Mouse (Mus musculus) MEL (cell line): Measurements from ENCODE around the gene Atp2c1.

Experiments used
- BHLHE40 ChIP-seq: IDR thresholded peaks from 2 replicates; pipeline ENCODE4 v1.6.1; 2012; ENCODE audit warnings: low read depth, mild to moderate bottlenecking, inconsistent platforms, low read length, improper control_type of control experiment, borderline replicate concordance
- CTCF ChIP-seq, 3 experiments: IDR thresholded peaks in 2 of 3; conservative IDR thresholded peaks in 1 of 3; 2 replicates each; pipeline ENCODE4 v1.5.1; 2011 to 2012; ENCODE audit warnings: low read length in 3 of 3, low read depth in 2 of 3, mild to moderate bottlenecking in 2 of 3, improper control_type of control experiment in 1 of 3, inconsistent platforms in 1 of 3, mixed read lengths in 1 of 3, moderate library complexity in 1 of 3; ENCODE audit not compliant: control insufficient read depth in 1 of 3, insufficient read depth in 1 of 3, poor library complexity in 1 of 3, severe bottlenecking in 1 of 3
- ELF1 ChIP-seq: IDR thresholded peaks from 2 replicates; pipeline ENCODE4 v1.6.1; 2014; ENCODE audit warnings: low read depth, mild to moderate bottlenecking, inconsistent platforms, low read length, improper control_type of control experiment, moderate library complexity
- EP300 ChIP-seq, 2 experiments: IDR thresholded peaks; 2 replicates each; pipeline ENCODE4 v1.6.1; 2011; ENCODE audit warnings: improper control_type of control experiment in 2 of 2, low read length in 2 of 2, low read depth in 1 of 2, mild to moderate bottlenecking in 1 of 2
- MAFK ChIP-seq: IDR thresholded peaks from 2 replicates; pipeline ENCODE4 v1.6.1; 2011; ENCODE audit warnings: low read depth, mild to moderate bottlenecking, low read length, improper control_type of control experiment, borderline replicate concordance
- MAZ ChIP-seq: IDR thresholded peaks from 2 replicates; pipeline ENCODE4 v1.6.1; 2012; ENCODE audit warnings: low read depth, mild to moderate bottlenecking, inconsistent platforms, low read length, improper control_type of control experiment
- MYB ChIP-seq: IDR thresholded peaks from 2 replicates; pipeline ENCODE4 v1.6.1; 2011; ENCODE audit warnings: mild to moderate bottlenecking, low read depth, low read length, improper control_type of control experiment
- POLR2A ChIP-seq, 2 experiments: IDR thresholded peaks; 2 replicates each; pipeline ENCODE4 v1.6.1; 2011 to 2012; ENCODE audit warnings: low read length in 2 of 2, mild to moderate bottlenecking in 2 of 2, control low read depth in 1 of 2, improper control_type of control experiment in 1 of 2, low read depth in 1 of 2, moderate library complexity in 1 of 2; ENCODE audit not compliant: control insufficient read depth in 1 of 2, insufficient read depth in 1 of 2, poor library complexity in 1 of 2
- RAD21 ChIP-seq: IDR thresholded peaks from 2 replicates; pipeline ENCODE4 v1.6.1; 2011; ENCODE audit warnings: mild to moderate bottlenecking, low read depth, low read length, improper control_type of control experiment
- USF1 ChIP-seq: IDR thresholded peaks from 2 replicates; pipeline ENCODE4 v1.6.1; 2014; ENCODE audit warnings: low read depth, mild to moderate bottlenecking, inconsistent platforms, low read length, improper control_type of control experiment, moderate library complexity
- ZNF384 ChIP-seq: IDR thresholded peaks from 2 replicates; pipeline ENCODE4 v1.6.1; 2012; ENCODE audit warnings: low read depth, mild to moderate bottlenecking, inconsistent platforms, low read length, improper control_type of control experiment

DNA sequence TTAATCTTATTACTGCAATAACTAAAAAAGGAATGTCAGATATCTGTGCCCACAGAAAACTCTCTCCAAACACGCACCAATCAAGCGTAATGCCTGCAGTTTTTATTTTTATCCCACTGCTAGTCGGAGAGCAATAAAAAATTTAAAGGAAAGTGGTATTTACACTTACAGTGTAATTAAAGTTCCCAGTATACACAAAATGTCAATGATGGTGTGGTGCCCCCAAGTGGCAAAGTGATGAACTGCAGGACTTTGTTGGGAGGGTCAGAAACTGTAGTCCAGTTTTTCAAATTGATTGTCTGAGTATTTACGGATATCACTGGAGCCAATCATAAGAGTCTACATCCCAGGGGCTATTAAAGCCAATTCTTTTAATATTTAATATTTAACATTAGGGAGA lies 137.8 kb downstream of the Atp2c1 start:
- TF ChIP-seq RAD21 (peak; percentile 84), CTCF (IDR thresholded peaks at IDR 0.05 in 2 of 3, conservative IDR thresholded peaks at IDR 0.05 in 1 of 3; ENCODE audit: control insufficient read depth in 1 of 3, insufficient read depth in 1 of 3, low read depth in 2 of 3, low read length in 3 of 3, poor library complexity in 1 of 3, severe bottlenecking in 1 of 3) (peak; percentile 65 to 75 (median 66)), POLR2A (IDR thresholded peaks at IDR 0.05; ENCODE audit: control insufficient read depth in 1 of 2, insufficient read depth in 1 of 2, low read depth in 1 of 2, low read length in 2 of 2, poor library complexity in 1 of 2) (no peak), MAFK (no peak), ELF1 (no peak), USF1 (no peak), MAZ (no peak), MYB (no peak), EP300 (IDR thresholded peaks at IDR 0.05; ENCODE audit: low read depth in 1 of 2, low read length in 2 of 2) (no peak), BHLHE40 (no peak), ZNF384 (no peak)
